Mouse (Mus musculus) embryonic facial prominence, embryonic 14.5 days (tissue): ENCODE measurements around the gene Itga3. TPM values are rescaled to one million over a fixed set of nuclear protein-coding genes. Genes with fewer than 3 reads are reported as not detected.

Experiments
- ATAC-seq: fragments of 200-750 bp; cut with Nextera tagmentation; 2 replicates; pipeline ENCODE4 v1.8.0; 2017; ENCODE audit warnings: low read depth, moderate number of reproducible peaks, moderate TSS enrichment
- DNase-seq: peaks from one replicate; pipeline ENCODE4 v3.0.0-alpha.2; 2015; ENCODE audit warnings: low spot score
- H3K27ac ChIP-seq: fragments of 300-500 bp; sonication (generic); replicated peaks from 2 replicates; pipeline ENCODE4 v1.5.1; 2014; ENCODE audit warnings: low read depth, mild to moderate bottlenecking, low read length, moderate library complexity
- H3K27me3 ChIP-seq: fragments of 300-500 bp; sonication (generic); replicated peaks from 2 replicates; pipeline ENCODE4 v1.6.1; 2014; ENCODE audit warnings: low read length; ENCODE audit not compliant: control insufficient read depth, insufficient read depth
- H3K36me3 ChIP-seq: fragments of 300-500 bp; sonication (generic); 2 replicates; pipeline ENCODE4 v1.6.1; 2014; ENCODE audit warnings: low read length, mixed read lengths; ENCODE audit not compliant: control insufficient read depth, insufficient read depth
- H3K4me1 ChIP-seq: fragments of 300-500 bp; sonication (generic); 2 replicates; pipeline ENCODE4 v1.6.1; 2014; ENCODE audit warnings: antibody characterized with exemption, low read length; ENCODE audit not compliant: control insufficient read depth, insufficient read depth
- H3K4me2 ChIP-seq: fragments of 300-500 bp; sonication (generic); 2 replicates; pipeline ENCODE4 v1.6.1; 2014; ENCODE audit warnings: low read depth, mild to moderate bottlenecking, low read length, moderate library complexity, mixed read lengths
- H3K4me3 ChIP-seq: fragments of 300-500 bp; sonication (generic); 2 replicates; pipeline ENCODE4 v1.5.1; 2014; ENCODE audit warnings: low read depth, mild to moderate bottlenecking, low read length
- H3K9ac ChIP-seq: fragments of 300-500 bp; sonication (generic); 2 replicates; pipeline ENCODE4 v1.6.1; 2014; ENCODE audit warnings: low read depth, mild to moderate bottlenecking, low read length, moderate library complexity, mixed read lengths
- H3K9me3 ChIP-seq: fragments of 300-500 bp; sonication (generic); 2 replicates; pipeline ENCODE4 v1.6.1; 2016; ENCODE audit warnings: low read length; ENCODE audit not compliant: control insufficient read depth
- WGBS: fragments of 180-500 bp; shearing (Covaris S2); extraction: QIAGEN DNeasy Blood & Tissue Kit; methylation state at CpG from one replicate; pipeline ENCODE4 v1.1.7; 2014; 5-methylcytosine and 5-hydroxymethylcytosine counted together
- polyA plus RNA-seq: library from polyadenylated mRNA; unstranded; fragments of >200 nt; fragmentation: Nextera tagmentation; extraction: Ambion mirVana; gene quantifications from 2 replicates; pipeline ENCODE4 v1.2.1, GENCODE M21; 2014

Itga3 gene
- polyA plus RNA-seq, 1 experiment from 2014 or later, result 8.3 TPM

DNA sequence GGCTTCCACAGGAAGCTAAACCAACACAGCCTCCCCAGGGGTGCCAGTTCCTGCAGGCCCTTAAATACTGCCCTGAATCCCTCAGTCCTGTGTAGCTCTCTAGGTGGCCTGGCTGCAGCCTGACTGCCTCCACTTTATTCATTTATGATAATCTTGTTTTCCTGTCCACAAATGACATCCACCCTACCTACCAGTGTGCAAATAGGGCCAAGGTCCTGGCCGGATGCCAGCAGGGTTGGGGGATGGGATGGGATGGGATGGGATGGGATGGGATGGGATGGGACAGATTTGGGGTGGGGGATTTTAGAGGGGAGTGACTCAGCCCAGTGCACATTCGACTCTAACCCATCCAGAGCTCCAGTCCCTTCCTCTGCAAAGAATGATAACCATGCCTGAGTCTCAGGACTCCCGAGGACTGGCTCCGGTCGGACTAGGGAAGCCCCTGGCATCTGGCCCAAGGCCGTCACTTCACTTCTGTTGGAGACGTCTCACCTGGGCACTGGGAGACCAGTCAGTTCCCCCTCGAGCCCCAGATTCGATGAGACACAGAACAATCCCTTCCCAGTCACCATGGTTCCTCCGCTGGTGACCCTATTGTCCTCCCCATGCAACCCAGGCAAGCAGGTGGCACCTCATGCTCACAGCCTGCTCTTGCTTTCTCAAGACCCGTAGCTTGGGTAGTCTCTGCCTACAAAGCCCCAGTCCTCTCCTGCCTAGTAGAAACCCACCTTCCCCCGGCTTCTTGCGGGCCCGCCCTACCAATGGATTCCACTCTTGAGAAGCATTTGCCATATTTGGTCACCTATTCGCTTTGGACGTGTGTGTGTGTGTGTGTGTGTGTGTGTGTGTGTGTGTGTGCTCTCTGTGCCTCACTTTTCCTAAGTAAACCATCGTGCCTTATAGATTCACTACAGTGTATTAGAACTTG lies 11.0 kb upstream of the Itga3 start:
- Histone ChIP-seq H3K4me2 (no peak overlapping the region), H3K36me3 (no peaks in the 10 kb centered on the region), H3K27me3 (no peaks in the 10 kb centered on the region), H3K9ac (no peak overlapping the region), H3K4me1 (peaks cover 9% of the 10 kb centered on the region), H3K4me3 (no peak overlapping the region), H3K9me3 (no peaks in the 10 kb centered on the region), H3K27ac (no peak overlapping the region)
- WGBS, result 64% methylated on average over 17 of the region's 17 CpGs
- DNase-seq (no peak), ATAC-seq (no peak)

DNA sequence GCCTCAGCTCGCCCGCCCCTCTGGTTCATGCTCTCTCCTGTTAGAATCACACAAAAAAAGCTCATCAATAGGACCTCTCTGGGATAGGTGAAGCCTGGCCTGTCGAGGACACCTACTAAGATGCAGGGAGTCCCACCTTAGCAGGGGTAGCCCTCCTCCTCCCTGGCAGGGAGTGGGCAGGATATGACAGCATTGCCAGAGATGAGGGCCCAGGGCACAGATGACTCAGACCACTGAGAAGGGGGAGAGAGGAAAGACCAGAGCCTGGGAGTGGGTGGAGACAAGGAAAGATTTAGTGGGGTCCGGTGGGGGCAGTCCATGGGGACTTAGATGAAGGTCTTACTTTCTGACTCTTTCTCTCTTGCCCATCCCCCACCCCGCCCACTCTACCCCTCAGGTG lies 9.6 kb upstream of the Itga3 start:
- no peak overlapping the region for H3K9ac ChIP-seq
- no peak overlapping the region for H3K4me3 ChIP-seq
- peaks cover 9% of the 10 kb centered on the region for H3K4me1 ChIP-seq
- WGBS, result 45% methylated on average over 5 of the region's 5 CpGs
- ATAC-seq (no peak), DNase-seq (no peak)
- H3K4me2 ChIP-seq, result no peak overlapping the region
- H3K27me3 ChIP-seq, result no peaks in the 10 kb centered on the region
- H3K36me3 ChIP-seq, result no peaks in the 10 kb centered on the region
- no peak overlapping the region for H3K27ac ChIP-seq
- no peaks in the 10 kb centered on the region for H3K9me3 ChIP-seq

DNA sequence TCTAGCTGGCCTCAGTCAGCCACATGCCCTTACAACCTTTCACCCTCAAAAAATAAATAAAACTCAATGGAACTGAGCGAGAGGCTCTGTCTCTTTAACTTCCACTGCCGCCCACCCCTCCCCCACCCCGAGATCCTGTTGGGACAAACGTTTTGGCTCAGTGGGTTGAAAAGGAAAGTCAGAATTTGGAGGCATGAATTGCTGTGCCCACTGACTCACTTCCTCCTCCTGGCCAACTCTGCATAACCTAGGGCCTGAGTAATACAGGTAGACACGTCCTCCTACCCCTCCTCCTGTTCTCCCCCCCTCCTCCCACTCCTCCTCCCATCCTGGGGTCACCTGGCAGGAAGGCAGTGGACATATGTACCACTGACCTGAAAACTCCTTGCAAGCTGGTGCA lies 9.1 kb upstream of the Itga3 start:
- no peaks in the 10 kb centered on the region for H3K9me3 ChIP-seq
- H3K36me3 ChIP-seq, result no peaks in the 10 kb centered on the region
- DNase-seq (no peak), ATAC-seq (no peak)
- no peaks in the 10 kb centered on the region for H3K27me3 ChIP-seq
- no peak overlapping the region for H3K4me2 ChIP-seq
- WGBS, result 26% methylated on average over 5 of the region's 5 CpGs
- H3K4me3 ChIP-seq, result no peak overlapping the region
- no peak overlapping the region for H3K27ac ChIP-seq
- H3K9ac ChIP-seq, result no peak overlapping the region
- H3K4me1 ChIP-seq, result peaks cover 9% of the 10 kb centered on the region

DNA sequence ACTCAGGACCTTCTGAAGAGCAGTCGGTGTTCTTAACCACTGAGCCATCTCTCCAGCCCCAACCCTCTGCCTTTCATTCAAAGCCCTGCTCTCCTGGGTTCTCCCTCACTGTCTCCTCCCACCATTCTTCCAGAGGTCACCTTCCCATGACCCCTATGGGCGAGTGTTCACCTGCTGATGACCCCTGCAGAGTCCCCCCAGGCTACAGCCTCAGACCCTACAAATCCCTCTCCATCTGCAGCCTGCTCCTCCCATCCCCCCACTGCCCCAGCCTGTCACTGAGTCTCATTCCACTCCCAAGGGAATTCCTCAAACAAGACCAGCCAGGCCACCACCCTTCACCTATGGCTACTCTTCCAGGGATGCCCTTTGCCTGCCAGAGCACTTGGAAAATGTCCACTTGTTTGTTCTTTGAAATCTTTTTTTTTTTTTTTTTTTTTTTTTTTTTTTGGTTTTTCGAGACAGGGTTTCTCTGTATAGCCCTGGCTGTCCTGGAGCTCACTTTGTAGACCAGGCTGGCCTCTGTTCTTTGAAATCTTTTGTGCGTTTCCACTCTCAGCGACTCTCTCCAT lies 8.3 kb upstream of the Itga3 start:
- no peak for DNase-seq
- peaks cover 9% of the 10 kb centered on the region for H3K4me1 ChIP-seq

DNA sequence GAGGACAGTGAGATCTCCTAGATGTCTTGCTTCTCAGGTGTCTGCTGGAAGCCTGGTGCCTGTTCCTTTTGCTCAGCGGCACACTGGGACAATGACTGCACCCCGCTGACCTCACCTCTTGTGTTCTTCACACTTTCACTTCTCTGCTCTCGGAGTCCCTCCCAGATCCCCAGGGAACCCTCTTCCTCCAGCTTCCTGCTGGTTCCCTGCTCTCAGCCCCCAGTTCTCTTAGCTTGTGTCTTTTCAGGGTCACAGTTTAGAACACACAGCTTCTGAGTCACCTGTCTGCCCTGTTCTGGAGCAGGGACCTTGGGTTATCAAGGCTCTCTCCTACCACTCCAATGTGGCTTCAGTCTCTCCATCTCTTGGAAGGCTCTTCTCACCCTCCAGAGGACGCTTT lies 7.6 kb upstream of the Itga3 start:
- Histone ChIP-seq H3K36me3 (no peaks in the 10 kb centered on the region), H3K9ac (no peak overlapping the region), H3K4me3 (no peak overlapping the region), H3K9me3 (no peaks in the 10 kb centered on the region), H3K4me1 (peaks cover 9% of the 10 kb centered on the region), H3K27me3 (no peaks in the 10 kb centered on the region), H3K27ac (no peak overlapping the region), H3K4me2 (no peak overlapping the region)
- ATAC-seq (no peak), DNase-seq (no peak)
- 28% methylated on average over 4 of the region's 4 CpGs for WGBS

More for the DNA sequence above, 8.3 kb upstream of the Itga3 start:
- Histone ChIP-seq H3K9ac (no peak overlapping the region), H3K4me3 (no peak overlapping the region), H3K36me3 (no peaks in the 10 kb centered on the region), H3K27me3 (no peaks in the 10 kb centered on the region), H3K27ac (no peak overlapping the region), H3K4me2 (no peak overlapping the region), H3K9me3 (no peaks in the 10 kb centered on the region)
- 35% methylated on average over 5 of the region's 5 CpGs for WGBS
- no peak for ATAC-seq

DNA sequence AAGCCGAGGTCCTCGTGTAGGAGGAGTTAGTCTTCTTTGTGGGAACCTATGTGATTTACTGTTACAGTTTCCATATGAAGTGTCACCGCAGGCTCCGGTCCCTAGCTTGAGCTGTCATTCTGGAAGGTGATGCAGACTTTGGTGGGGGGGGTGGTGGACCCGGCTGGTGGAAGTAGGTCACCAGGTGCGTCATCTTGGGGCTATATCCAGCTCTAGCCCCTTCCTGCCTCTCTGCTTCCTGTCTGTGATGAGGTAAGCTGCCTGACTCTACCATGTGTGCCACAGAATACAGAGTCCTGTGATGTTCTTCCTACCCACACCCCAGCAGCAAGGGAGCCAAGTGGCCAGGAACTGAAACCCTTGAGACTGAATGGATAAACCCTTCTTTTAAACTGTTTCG lies 6.3 kb upstream of the Itga3 start:
- no peaks in the 10 kb centered on the region for H3K9me3 ChIP-seq
- peaks cover 9% of the 10 kb centered on the region for H3K4me1 ChIP-seq
- no peak overlapping the region for H3K27ac ChIP-seq
- no peaks in the 10 kb centered on the region; the same call in 1 of the 2 replicates for H3K27me3 ChIP-seq
- H3K4me3 ChIP-seq, result no peak overlapping the region
- H3K36me3 ChIP-seq, result no peaks in the 10 kb centered on the region
- DNase-seq (no peak), ATAC-seq (no peak)
- H3K9ac ChIP-seq, result no peak overlapping the region
- WGBS, result 87% methylated on average over 7 of the region's 7 CpGs
- no peak overlapping the region for H3K4me2 ChIP-seq

DNA sequence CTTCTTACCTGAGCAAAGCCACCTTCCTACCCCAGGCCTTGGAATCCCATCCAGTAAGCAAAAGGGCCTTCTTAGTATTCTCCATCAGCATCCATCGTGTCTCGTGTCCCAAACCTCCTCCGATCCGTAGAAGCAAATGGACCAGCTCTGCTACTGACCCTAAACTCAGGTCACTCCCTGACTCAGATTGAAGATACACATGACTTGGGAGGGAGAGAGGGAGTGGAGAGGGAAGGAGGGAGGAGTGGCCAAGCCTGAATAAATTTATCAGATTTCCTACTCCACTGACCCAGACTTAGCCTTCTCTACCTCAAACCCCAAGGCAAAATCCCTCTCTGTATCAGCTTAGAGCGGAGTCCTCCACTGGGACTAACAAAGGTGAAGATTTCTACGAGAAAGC lies 4.2 kb upstream of the Itga3 start:
- H3K4me1 ChIP-seq, result peaks cover 5% of the 10 kb centered on the region
- no peaks in the 10 kb centered on the region for H3K36me3 ChIP-seq
- 75% methylated on average over 6 of the region's 6 CpGs for WGBS
- peaks cover 15% of the 10 kb centered on the region for H3K27me3 ChIP-seq
- no peak overlapping the region for H3K27ac ChIP-seq
- H3K9ac ChIP-seq, result no peak overlapping the region
- ATAC-seq (no peak), DNase-seq (no peak)
- H3K4me3 ChIP-seq, result no peak overlapping the region
- H3K9me3 ChIP-seq, result no peaks in the 10 kb centered on the region
- H3K4me2 ChIP-seq, result no peak overlapping the region

DNA sequence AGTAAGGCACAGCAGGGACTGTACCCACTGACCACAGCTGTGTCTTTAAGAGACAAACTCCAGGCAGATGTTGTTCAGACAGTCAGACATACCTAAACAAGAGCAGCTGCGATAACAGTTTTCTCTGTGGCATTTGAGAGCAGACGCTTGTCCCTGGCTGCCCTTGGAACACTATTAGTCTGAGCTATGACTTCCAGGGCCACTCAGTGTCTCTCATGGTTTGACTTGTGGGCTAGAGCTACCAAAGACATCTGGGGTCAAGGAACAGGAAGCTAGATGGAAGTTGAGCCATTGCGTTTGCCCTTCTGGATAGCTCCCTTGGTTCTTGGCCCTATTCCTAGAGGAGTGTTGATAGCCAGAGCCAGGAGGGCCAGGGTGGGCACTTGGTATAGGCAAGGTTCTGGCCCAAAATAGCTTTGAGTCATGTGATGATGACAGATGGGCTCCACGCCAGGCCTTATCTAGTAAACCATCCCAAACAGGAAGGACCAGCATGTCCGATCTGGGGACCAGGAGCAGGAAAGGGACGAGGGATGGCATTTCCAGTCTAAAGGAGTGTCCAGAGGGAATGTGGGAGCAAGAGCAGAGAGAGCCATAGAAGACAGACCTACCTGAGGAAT lies 2.8 kb upstream of the Itga3 start:
- no peak overlapping the region for H3K27ac ChIP-seq
- ATAC-seq, result no peak
- no peaks in the 10 kb centered on the region for H3K9me3 ChIP-seq
- DNase-seq, result no peak
- H3K4me2 ChIP-seq, result no peak overlapping the region
- H3K9ac ChIP-seq, result no peak overlapping the region
- 58% methylated on average over 6 of the region's 6 CpGs for WGBS
- H3K4me3 ChIP-seq, result no peak overlapping the region
- H3K36me3 ChIP-seq, result no peaks in the 10 kb centered on the region
- no peaks in the 10 kb centered on the region for H3K4me1 ChIP-seq
- H3K27me3 ChIP-seq, result peaks cover 26% of the 10 kb centered on the region
